Mouse (Mus musculus) heart, postnatal 0 days (tissue): ENCODE data around the gene Il4.

ENCODE experiments used
- CTCF ChIP-seq: IDR thresholded peaks from 2 replicates; pipeline ENCODE4 v1.5.1; 2016; ENCODE audit warnings: antibody characterized with exemption, control low read depth, low read depth
- EP300 ChIP-seq: IDR thresholded peaks from 2 replicates; pipeline ENCODE4 v1.6.1; 2016; ENCODE audit warnings: antibody characterized with exemption, low read depth

DNA sequence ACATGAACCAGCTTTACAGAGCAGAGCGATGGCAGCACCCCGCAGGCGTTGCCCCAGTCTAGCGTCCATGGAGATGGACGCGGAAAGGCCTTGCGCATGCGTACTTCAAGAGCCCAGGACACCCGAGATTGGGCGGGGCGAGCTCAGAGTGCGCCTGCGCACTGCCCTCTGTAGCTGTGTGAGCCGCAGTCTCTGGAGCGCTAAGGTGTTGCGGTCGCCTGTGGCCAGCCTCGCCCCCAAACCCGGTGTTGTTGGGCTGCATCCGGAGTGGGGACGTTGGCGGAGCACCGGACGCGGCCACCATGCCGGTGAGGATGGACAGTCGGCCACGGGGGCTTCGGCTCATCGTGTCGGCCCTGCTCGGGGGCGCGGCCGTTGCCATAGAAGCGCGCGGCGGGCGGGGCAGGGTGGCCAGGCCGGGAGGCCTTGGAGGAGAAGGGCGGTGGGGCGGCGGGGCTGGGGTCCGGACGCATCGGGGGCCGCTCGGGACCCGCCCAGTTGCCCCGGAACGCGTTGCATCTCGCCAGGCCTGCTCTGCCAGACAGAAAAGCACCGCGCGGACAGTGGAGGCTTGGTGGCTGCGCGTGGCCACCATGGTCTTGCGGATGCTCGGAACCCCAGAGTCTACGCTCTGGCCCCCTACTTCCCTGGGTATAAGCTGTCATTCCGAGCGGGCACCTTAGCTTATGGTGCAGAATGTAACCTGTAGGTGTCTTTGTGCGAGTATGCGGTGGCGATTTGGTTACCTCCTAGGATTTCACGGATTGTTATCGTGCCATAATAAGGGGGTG, 51.0 kb downstream of the Il4 start, which contains the start of gene Kif3a:
- TF ChIP-seq CTCF (no peak), EP300 (no peak)
